In genomic region chr2:120026984-120027949, GRCm38 (mm10) we compare ENCODE assay signal across 8 mouse cellular contexts. TPM values are rescaled to one million over a fixed set of nuclear protein-coding genes. Genes with fewer than 3 reads are reported as not detected.
A peak's percentile ranks its signal among the peaks of the same experiment; 100 is the strongest.
DNase-seq lines count a peak whose midpoint lies in the region; ATAC-seq and TF ChIP-seq lines count a peak whose summit lies in the region.

TSS of gene Jmjd7 (plus strand) at chr2:120027483.
TSS of gene Gm28042 (plus strand) at chr2:120027493.

- no peak for TF ChIP-seq POLR2A in ES-Bruce4 (IDR thresholded peaks at IDR 0.05; ENCODE audit: insufficient read depth, low read length)
- peak; percentile 69 for TF ChIP-seq POLR2A in lung, adult 2 months (IDR thresholded peaks at IDR 0.05; ENCODE audit: borderline replicate concordance, extremely low read depth, low read depth, low read length)

- H3K9ac ChIP-seq in ES-Bruce4 (ENCODE audit: low read depth, poor library complexity, severe bottlenecking), result peak within 1 kb of the TSS; percentile 88
- H3K9ac ChIP-seq in forebrain, embryonic 13.5 days, result peak within 1 kb of the TSS; percentile 83

- intact Hi-C loops in heart, postnatal 14 days (cut with DNase I), result loop anchor here (5.0 kb wide), 1 partner anchor 55 kb away; the partner anchor contains the start of gene Mapkbp1

- H3K27ac ChIP-seq in ES-Bruce4 (ENCODE audit: insufficient read depth, low read length), result no peak within 1 kb of the TSS
- peak within 1 kb of the TSS; percentile 76 for H3K27ac ChIP-seq in forebrain, embryonic 13.5 days

- peak within 1 kb of the TSS; percentile 91 for H3K4me3 ChIP-seq in ES-Bruce4 (ENCODE audit: low read depth, low read length)
- H3K4me3 ChIP-seq in forebrain, embryonic 13.5 days, result peak within 1 kb of the TSS; percentile 74
- H3K4me3 ChIP-seq in lung, adult 2 months (replicated peaks; ENCODE audit: extremely low read depth, low read depth, low read length), result peak within 1 kb of the TSS; percentile 88

- peak; percentile 83 for ATAC-seq in cerebellum, adult (ENCODE audit: insufficient number of reproducible peaks, low FRiP score, low TSS enrichment)
- peak; percentile 90 for ATAC-seq in forebrain, embryonic 13.5 days
- peak; percentile 83 for ATAC-seq in neutrophil, adult 5-6 weeks (ENCODE audit: extremely low read depth, insufficient number of reproducible peaks, low FRiP score, poor library complexity, severe bottlenecking)

- TF ChIP-seq EP300 in ES-Bruce4 (IDR thresholded peaks at IDR 0.05; ENCODE audit: insufficient read depth, low read depth, low read length), result no peak

- H3K36me3 ChIP-seq in ES-Bruce4 (ENCODE audit: control insufficient read depth, insufficient read depth, low read length, poor library complexity, severe bottlenecking), result peaks cover 4% of the 10 kb centered on the region; the same call in 1 of the 2 replicates
- peaks cover 65% of the 10 kb centered on the region for H3K36me3 ChIP-seq in forebrain, embryonic 13.5 days (ENCODE audit: poor library complexity, severe bottlenecking)

- DNase-seq in heart, postnatal 14 days, result peak; percentile 91 to 95
- DNase-seq in layer of hippocampus, adult 18-20 months (ENCODE audit: low spot score in 2 of 2), result peak; percentile 87 to 91
- DNase-seq in lung, adult 2 months, result peak; percentile 93
- DNase-seq in thymus, adult 18-20 months, result peak; percentile 90 to 91

- H3K9me3 ChIP-seq in ES-Bruce4 (replicated peaks; ENCODE audit: control insufficient read depth, insufficient read depth, low read length, poor library complexity, severe bottlenecking), result no peaks in the 10 kb centered on the region
- no peaks in the 10 kb centered on the region for H3K9me3 ChIP-seq in forebrain, embryonic 13.5 days (replicated peaks)

- H3K4me2 ChIP-seq in forebrain, embryonic 13.5 days, result peak within 1 kb of the TSS; percentile 65

- WGBS in forebrain, embryonic 13.5 days, result 6% methylated on average over 50 of the region's 50 CpGs
- 4% methylated on average over 50 of the region's 50 CpGs for WGBS in lung, adult 2 months

- TF ChIP-seq CTCF in ES-Bruce4 (IDR thresholded peaks at IDR 0.05; ENCODE audit: low read depth, low read length), result no peak
- TF ChIP-seq CTCF in lung, adult 2 months (IDR thresholded peaks at IDR 0.05; ENCODE audit: insufficient read depth, low read length), result no peak

- no peaks in the 10 kb centered on the region for H3K27me3 ChIP-seq in ES-Bruce4 (ENCODE audit: control insufficient read depth, insufficient read depth, low read length, poor library complexity, severe bottlenecking)
- H3K27me3 ChIP-seq in forebrain, embryonic 13.5 days, result no peaks in the 10 kb centered on the region

- H3K4me1 ChIP-seq in ES-Bruce4 (ENCODE audit: control insufficient read depth, insufficient read depth, low read length), result no peaks in the 10 kb centered on the region
- peaks cover 15% of the 10 kb centered on the region for H3K4me1 ChIP-seq in forebrain, embryonic 13.5 days
- peaks cover 8% of the 10 kb centered on the region for H3K4me1 ChIP-seq in lung, adult 2 months (ENCODE audit: control insufficient read depth, insufficient read depth, low read length)

RNA-seq across cellular contexts. Expression of gene Jmjd7, which starts in this region (rescaled TPM):
- 16.2 and 18.2 TPM in 2 replicates for polyA plus RNA-seq in ES-Bruce4 (2011; ENCODE audit: insufficient read depth, insufficient read length, low read depth, missing spikeins)
- polyA plus RNA-seq in forebrain, embryonic 13.5 days (2015; fragmentation: Nextera tagmentation; extraction: Ambion mirVana), result 19.8 and 22.4 TPM in 2 replicates
- 1 to 10 TPM; 7.5 to 8.8 TPM for total RNA-seq in heart, postnatal 14 days (2021)
- total RNA-seq in layer of hippocampus, adult 18-20 months (2021), result 1 to 10 TPM; 4.3 to 7.3 TPM
- 5.1 and 10.6 TPM in 2 replicates for polyA plus RNA-seq in lung, adult 2 months (2012; rRNA removed)
- total RNA-seq in neutrophil, adult 5-6 weeks (2017), result 1.5 and 3.2 TPM in 2 replicates

RNA-seq across cellular contexts. Expression of gene Gm28042, which starts in this region (rescaled TPM):
- 3.5 and 4.2 TPM in 2 replicates for polyA plus RNA-seq in ES-Bruce4 (2011; ENCODE audit: insufficient read depth, insufficient read length, low read depth, missing spikeins)
- polyA plus RNA-seq in forebrain, embryonic 13.5 days (2015; fragmentation: Nextera tagmentation; extraction: Ambion mirVana), result 4.8 and 6.2 TPM in 2 replicates
- total RNA-seq in heart, postnatal 14 days (2021), result 1 to 10 TPM; 1.1 to 2.1 TPM
- total RNA-seq in layer of hippocampus, adult 18-20 months (2021), result 1 to 10 TPM; 1.7 to 2.0 TPM
- polyA plus RNA-seq in lung, adult 2 months (2012; rRNA removed), result 0.30 and 3.8 TPM in 2 replicates
- total RNA-seq in neutrophil, adult 5-6 weeks (2017), result 3.1 and 5.9 TPM in 2 replicates
